Mouse (Mus musculus) 416B (cell line): ENCODE data around the gene Dnal1.

ENCODE experiments used
- DNase-seq: peaks from one replicate; pipeline ENCODE4 v3.0.0; 2011; ENCODE audit warnings: low read depth

Gene Dnal1

GRCm38 (mm10) chr12:84185547-84185946, 71.4 kb downstream of the Dnal1 start:
- DNase-seq: no peak

DNA sequence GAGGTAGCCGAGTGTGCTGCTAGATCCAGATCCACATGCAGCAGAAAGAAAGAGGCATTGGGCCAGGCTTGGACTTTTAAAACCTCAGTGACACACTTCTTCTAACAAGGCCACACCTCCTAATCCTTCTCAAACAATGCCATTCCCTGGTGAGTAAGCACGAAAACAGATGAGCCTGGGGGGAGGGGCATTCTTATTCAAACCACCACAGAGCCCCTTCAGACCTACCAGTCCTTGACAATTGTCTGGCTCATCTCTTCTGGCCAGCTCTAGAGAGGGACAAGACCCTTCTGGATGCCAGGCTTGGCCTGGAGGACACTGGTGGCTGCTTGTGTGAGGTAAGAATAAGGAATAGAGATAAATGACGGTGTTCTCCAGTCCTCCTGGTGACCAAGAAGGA, 72.4 kb downstream of the Dnal1 start:
- no peak for DNase-seq

DNA sequence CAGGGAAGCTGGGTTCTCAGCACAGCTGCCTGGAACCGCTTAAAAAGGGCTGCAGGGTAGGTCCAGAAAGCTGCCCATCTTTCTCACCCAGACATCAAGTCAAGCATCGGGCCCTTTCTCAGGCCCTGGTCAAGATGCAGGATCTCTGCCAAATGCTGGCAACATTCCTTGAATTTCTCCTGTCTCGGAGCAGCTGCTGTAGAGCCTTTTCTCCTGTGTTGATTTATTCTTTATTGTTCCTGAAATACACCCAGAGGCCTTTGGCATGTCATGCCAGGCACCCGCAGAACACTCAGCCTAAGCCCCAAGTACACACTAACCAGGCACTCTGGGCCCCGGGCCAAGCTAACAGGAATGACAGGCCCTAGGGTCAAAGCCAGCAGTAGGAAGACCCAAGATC, 72.8 kb downstream of the Dnal1 start:
- DNase-seq: no peak

- peak; percentile 78 for DNase-seq
Observed at GRCm38 (mm10) chr12:84187752-84188601, 73.8 kb downstream of the Dnal1 start.

DNA sequence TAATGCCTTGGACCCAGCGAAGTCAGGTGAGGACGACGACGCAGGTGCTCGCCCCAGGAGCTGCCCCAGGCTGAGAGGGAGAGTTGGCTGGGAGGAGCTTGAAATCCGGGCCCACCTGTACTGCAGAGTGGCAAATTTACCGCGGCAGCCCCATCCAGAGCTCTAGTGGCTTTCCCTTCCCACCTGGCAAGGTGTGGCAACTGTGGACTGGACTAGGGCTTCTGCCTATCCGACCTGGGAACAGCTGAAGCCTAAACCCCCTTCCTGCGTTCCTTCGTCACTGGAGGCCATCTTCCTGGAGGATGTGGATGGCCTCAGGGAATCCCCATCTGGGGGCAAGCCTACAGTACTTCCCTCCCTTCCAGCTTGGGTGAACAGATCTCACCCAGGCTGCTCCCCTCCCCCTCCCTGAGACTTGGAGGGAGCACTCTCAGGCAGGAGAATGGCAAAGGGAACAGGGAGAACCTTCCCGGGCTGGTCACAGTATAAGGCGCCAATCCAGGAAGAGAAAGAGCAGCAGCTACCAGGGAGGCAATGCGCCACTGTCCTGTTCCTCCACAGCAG, 74.8 kb downstream of the Dnal1 start:
- DNase-seq: no peak

DNA sequence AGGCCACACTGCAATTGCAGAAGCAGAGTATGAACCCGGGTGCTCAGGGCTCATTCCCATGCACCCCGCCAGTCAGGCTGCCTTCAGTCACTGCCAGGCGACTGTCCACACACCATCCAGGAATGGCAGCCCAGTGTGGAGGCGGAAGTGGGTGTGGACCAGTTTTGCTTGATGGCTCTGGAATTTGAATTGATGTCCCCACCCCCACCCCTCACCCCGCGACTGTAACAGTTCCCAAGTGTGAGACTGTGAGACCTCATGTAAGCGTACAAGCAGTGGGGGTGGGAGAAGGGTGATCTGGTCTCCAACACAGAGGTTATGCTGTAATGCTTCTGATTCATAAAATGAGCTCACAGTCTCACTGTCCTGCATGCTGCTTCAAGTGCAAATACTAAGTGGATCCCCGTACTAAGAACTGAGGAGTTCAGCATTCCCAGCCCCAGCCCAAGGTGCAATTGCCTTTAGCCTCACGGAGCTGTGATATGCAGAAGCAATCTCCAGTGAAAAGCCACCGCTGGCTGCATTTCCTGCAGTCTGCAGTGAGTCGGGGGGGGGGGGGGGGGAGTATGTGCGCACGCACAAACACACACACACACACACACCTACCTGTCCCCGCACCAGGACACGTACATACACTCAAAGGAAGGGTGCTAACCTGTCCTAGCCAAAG, 76.1 kb downstream of the Dnal1 start:
- DNase-seq: no peak

GRCm38 (mm10) chr12:84191190-84191589, 77.0 kb downstream of the Dnal1 start:
- no peak for DNase-seq

GRCm38 (mm10) chr12:84191770-84192169, 77.6 kb downstream of the Dnal1 start:
- DNase-seq: no peak

DNA sequence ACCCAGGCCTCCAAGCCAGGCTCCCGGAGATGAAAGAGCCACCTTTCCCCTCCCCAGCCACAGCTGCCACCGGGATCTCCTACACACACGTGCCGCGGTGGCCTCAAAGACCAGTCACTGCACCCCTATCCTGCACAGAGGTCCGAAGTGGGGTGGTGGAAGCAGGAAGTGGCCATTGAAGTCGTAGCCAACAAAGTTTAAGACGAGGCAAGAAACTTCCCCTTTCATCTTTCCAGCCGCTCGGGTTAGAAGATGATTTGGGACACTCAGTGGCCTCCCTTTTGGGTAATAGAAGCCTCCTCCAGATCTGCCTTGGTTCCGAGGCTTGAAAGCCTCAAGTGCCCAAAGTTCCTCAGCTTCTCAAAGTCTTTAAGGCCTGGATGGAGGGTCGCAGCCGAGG, 78.1 kb downstream of the Dnal1 start:
- DNase-seq: peak; percentile 59

DNA sequence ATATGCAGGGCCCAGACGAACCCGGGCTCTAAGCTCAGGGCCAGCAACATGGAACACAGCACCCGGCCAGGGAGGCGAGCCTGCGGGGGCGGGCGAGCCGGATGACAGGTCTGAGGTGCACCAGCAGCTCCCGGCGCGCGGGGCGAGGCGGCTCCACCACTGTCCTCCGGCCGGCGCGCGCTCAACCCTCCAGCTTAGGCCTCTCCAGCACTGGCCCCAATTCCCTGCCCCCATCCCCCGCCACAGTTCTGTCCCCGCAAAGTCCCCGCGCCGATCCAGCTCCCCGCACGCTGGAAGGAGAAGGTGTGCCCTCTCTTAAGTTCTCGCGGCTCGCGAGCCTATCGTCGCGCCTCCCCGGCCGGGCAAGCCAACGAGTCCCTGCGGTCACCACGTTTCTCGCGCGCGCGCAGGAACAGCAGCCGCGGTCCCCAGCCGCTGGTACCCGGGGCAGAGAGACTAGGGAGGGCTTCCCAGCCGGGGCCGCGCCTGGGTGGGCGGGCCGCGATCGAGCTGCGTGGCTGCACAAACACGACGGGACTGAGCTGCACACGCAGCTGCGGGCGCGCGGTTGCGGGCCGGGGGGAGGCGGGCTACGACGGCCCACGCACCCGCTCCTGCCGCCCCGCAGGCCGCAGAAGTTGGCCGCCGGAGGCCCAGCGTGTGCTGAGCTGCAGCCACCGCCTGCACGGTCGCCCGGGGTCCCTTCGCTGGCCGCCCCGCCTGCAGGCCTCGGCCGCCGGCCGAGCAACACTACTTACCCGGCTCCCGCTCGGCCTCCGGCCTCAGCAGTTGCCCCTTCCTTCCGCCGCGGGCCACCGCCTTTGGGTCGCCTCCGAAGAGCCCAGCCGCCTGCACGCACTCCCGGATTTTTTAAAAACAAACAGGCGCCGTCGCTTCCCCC, 78.8 kb downstream of the Dnal1 start:
- peak; percentile 78 for DNase-seq

- peak; percentile 99 for DNase-seq
Observed at GRCm38 (mm10) chr12:84193642-84194399, 79.7 kb downstream of the Dnal1 start.

DNA sequence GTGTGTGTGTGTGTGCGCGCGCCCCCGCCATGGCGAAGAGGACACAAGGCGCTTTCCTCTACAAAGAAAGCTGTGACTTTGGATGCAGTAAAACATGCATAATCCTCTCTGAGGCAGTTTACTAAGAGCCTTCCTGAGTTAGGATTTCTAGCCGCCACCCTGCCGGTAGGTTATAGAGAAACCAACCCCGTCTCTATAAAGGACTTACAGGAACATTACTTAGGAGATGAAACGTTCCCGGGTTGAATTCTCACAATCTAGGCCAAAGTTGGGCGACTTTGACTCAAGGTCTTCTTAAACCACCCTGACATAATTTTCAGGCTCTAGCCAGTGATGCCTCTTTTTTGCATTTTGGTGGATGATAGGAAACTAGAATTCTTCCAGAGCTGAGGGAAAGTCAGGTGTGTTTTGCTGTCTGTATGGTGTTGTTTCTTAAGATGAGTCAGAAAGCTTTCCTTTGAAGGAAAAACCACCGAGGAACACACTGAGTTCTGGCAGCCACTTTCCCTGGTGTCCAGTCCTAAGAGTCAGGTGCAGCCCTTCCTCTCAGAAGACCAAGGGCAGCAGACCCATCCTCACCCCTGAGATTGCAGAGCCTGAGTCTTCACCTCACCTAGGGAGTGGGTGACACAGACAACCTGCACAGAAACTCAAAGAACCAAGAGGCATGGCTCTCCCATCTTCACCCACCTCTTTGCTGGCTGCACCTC, 80.4 kb downstream of the Dnal1 start:
- DNase-seq: no peak

DNA sequence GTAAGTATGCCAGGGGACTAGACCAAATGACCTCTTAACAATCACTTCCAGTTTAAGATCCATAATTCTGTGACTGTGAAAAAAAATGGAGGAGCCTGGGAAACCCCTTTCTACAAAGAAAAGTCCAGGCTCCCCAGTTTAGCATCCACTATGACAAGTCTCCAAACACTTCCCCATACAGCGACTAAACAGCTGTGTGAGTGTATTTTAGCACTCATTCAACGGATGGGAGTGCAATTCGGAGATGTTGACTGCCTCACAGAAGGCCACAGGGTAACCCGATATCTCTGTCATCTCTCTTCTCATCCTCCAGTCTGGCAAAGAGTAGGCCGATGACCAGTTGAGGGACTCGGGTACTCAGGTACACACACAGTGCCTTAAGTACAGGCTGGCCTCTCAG, 81.0 kb downstream of the Dnal1 start:
- DNase-seq: peak; percentile 52
